Mouse (Mus musculus) heart, postnatal 4 days (tissue): ENCODE results near the gene Usmg5. TPM values are rescaled to one million over a fixed set of nuclear protein-coding genes. Genes with fewer than 3 reads are reported as not detected.
"Not testable (repeated sequence)": the region's sequence is repeated elsewhere in the genome, so short reads cannot be mapped to it uniquely, and the experiment has no call there.

Experiments used
- DNase-seq: peaks from one replicate; pipeline ENCODE4 v3.0.0; 2021
- total RNA-seq, 2 experiments: library from RNA; stranded (reverse); gene quantifications; 2 replicates each; pipeline ENCODE4 v1.2.3; 2021

Usmg5 gene
- total RNA-seq = 1,000 to 10,000 TPM; 1,795 to 1,908 TPM

DNA sequence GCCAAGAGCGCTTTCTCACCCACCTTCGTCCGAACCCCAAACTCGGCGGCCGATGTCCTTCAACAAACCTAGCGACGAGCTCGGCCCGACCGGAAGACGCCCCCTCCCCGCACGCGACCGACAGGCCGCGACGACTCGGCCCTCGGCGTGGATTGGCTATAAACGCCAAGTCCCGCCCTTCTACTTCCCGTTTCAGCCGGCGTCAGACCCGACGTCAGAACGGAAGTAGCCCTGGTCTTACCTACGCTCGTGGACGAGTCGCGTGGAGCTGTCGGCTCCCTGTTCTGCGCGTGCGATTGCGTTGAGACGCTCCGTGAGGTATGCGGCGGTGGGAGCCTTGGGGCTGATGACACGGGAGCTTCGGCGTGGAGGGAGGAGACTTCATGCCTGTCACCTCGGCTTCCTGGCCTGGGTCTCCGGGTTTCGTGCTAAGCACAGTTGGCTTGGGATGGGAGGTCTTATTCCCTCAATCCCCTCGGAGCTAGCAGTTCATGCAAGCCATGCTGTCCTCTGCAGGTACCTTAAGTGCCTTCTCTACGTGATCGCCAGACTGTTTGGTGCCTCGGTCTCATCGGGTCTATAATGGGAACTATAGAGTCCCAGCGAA is at the start of gene Usmg5, which contains the start of gene Pdcd11:
Gene Usmg5, minus strand, starts transcription at position 98 of the 607 bp plus-strand sequence.
Gene Pdcd11, plus strand, starts transcription at position 219 of the 607 bp plus-strand sequence.
- DNase-seq = peak; percentile 97

- not testable (repeated sequence) for DNase-seq
Observed at GRCm38 (mm10) chr19:47139611-47140010, 49.2 kb upstream of the Usmg5 start.

DNA sequence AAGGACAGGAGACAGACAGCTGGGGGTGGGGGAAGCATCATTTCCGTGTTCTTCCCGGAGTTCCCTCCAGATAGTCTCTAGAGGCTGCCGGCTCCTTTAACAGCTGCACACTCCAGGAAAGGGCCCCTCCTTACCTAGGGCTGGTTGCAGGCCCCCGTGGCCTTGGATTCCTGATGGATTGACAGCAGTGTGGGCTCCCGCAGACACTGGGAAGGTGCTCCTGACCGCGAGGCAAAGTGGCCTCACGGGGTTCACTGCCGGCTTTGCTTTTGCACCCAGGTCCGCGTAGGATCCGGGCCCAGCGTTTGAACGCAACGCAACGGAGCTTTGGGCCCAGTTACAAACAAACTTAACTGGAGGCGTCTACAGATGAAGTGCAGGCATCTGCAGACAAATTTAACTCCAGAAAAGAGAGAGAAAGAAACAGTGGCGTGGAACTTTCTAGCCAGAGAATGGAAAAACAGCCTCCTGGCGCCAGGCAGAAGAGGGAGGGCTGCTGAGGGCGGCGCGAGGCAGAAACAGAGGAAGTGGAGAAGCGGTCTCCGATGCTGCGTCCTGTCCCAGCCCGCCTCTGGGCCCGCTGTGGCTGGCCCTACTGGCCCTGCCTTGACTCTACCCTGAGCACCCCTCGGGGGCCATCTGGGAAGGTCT is 47.4 kb upstream of the Usmg5 start, which contains the start of gene Calhm2:
Gene Calhm2, minus strand, starts transcription at position 524 of the 651 bp plus-strand sequence.
- peak; percentile 71 for DNase-seq

GRCm38 (mm10) chr19:47137051-47137581 is 46.7 kb upstream of the Usmg5 start:
- DNase-seq = peak; percentile 61

- no peak for DNase-seq
Observed at GRCm38 (mm10) chr19:47136170-47136569, 45.7 kb upstream of the Usmg5 start.

DNA sequence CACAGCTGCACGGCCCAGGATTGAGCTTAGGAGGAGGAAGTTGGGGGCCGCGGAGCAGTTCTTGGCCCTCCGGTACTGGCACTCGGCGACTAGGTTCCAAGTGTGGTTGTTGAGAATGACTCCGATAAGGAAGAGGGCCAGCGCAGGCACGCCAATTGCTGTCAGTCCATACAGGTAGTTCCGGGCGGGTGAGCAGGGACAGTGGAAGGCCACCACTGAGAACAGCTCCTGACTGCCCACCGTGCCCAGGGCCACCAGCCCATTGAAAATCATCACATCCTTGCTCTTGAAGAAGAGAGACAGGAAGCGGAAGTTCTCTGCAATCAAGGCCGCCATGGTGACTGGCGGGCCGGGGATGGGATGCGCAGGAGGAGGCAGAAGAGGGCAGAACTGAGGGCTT is 45.1 kb upstream of the Usmg5 start:
- no peak for DNase-seq

DNA sequence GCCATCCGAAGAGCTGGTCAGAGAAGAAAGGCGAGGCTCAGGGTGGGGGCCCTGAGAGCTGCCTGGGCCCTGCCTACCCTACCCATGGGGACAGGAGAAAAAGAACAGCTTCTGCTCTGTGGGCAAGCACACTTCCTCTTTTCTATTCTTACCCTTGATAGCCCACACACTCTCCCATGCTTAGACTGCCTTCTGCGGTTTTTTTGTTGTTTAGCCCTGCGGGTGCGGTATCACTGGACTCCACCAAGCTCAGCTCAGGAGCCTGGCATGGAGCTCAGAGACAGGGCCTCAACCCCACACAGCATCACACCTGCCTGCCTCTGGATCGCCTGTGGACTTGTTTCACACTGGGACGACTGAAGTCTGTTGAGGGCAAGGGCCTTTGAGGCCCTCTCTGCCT is 42.7 kb upstream of the Usmg5 start:
- no peak for DNase-seq

GRCm38 (mm10) chr19:47130551-47131125 is 40.2 kb upstream of the Usmg5 start:
- DNase-seq = no peak

DNA sequence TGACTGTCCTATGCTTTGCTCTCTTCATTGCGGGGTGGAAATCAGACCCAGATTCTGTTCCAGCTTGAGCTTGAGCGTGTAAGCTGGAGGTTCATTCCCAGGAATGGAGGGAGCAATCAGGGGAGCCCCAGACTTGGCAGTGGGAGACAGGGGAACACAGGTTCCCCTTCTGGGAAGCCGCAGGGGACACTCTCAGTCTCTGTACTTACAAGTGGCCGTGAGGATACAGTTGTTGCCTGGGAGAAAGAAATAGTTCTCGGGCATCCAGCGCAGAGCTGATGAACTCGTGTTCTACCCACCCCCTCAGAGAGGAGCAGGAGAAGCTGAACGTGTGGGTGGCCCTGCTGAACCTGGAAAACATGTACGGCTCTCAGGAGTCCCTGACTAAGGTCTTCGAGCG is 38.4 kb upstream of the Usmg5 start:
- no peak for DNase-seq

- DNase-seq = no peak
Observed at GRCm38 (mm10) chr19:47128164-47128563, 37.7 kb upstream of the Usmg5 start.

DNA sequence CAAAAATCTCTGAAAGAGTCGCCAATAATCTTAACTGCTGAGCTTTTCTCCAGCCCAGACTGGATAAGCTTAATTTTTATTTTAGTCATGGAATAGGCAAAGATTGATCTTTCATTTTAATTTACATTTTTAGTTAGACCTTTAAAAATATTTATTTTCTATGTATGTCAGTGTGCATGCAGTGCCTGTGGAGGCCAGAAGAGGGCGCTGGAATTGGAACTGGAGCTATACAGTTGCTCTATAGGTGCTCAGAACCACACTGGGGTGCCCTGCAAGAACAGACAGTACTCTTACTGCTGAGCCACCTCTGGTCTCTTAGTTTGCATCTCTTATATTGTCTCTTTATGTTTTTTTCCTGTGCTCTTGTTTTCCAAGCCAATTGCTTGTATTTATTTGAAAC is 32.4 kb upstream of the Usmg5 start:
- peak; percentile 46 for DNase-seq

DNA sequence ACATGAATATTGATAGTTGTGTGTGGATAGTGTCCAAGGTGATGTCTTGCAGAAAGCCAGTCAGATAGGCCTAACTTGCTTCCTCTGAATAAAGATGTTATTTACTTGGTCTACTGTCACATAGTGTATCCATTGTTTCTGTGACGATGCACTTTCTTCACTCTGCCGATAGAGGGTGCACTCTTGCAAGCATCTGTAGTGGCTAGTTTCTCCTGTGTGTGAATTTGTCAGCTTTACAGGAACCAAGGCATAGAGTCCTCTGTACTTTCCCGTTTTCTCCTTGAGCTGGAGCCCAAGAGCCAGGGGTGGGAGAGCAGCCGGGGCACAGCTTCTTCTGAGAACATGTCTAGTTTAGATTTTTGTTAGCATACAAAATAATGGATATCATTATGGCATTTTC is 30.6 kb upstream of the Usmg5 start:
- no peak for DNase-seq

- no peak for DNase-seq
Observed at GRCm38 (mm10) chr19:47118634-47119033, 28.2 kb upstream of the Usmg5 start.

DNA sequence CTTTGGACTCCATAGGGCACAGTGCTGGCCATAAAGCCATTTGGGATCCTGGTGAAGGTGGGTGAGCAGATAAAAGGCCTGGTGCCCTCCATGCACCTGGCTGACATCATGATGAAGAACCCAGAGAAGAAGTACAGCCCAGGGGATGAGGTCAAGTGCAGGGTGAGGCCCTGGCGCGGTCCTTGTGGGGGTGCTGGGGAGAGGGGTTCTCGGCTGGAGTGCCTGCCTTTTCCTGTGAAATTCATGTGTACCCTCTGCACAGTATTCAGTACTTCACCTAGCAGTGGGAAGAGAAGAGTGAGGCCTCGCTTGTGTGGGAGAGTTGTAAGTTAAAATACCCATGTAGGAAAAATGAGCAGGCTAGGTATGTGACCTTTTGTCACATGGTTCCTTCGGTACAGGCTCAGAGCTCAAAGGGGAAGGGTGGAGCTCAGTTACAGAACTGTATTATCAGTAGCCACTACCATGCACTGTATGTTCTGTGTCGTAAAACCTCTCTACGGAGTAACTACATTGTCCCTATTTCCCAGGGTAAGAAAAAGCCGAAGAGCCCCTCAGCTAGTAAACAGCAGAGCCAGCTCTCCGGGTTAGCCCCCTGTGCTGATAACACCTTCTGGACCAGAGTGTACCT is 14.3 kb upstream of the Usmg5 start:
- no peak for DNase-seq

GRCm38 (mm10) chr19:47101080-47101479 is 10.6 kb upstream of the Usmg5 start:
- DNase-seq = no peak

- DNase-seq = no peak
Observed at GRCm38 (mm10) chr19:47089718-47090525, 525 bp downstream of the Usmg5 start.

GRCm38 (mm10) chr19:47088226-47088625 is 2.2 kb downstream of the Usmg5 start:
- DNase-seq = peak; percentile 14

GRCm38 (mm10) chr19:47067924-47068611 is 22.4 kb downstream of the Usmg5 start:
- DNase-seq = peak; percentile 89

- peak; percentile 98 for DNase-seq
Observed at GRCm38 (mm10) chr19:47067096-47067882, 23.2 kb downstream of the Usmg5 start, which contains the start of gene Taf5. Gene Taf5 (plus strand): TSS chr19:47067746.

- no peak for DNase-seq
Observed at GRCm38 (mm10) chr19:47065860-47066259, 24.6 kb downstream of the Usmg5 start.

GRCm38 (mm10) chr19:47057684-47058083 is 32.8 kb downstream of the Usmg5 start:
- no peak for DNase-seq
